Mouse (Mus musculus): Measurements from ENCODE around the gene Ddx50. TPM values are rescaled to one million over a fixed set of nuclear protein-coding genes. Genes with fewer than 3 reads are reported as not detected.
A peak's percentile ranks its signal among the peaks of the same experiment; 100 is the strongest.

Ddx50 gene
- 149 and 153 TPM in 2 replicates for polyA plus RNA-seq (2014; fragmentation: Nextera tagmentation; extraction: Ambion mirVana)

- Histone ChIP-seq H3K4me1 (ENCODE audit: control insufficient read depth, insufficient read depth, low read length) (peaks cover 11% of the 10 kb centered on the region), H3K4me3 (ENCODE audit: low read depth, low read length) (peak within 1 kb of the TSS; percentile 97), H3K9me3 (ENCODE audit: control insufficient read depth, low read length) (no peaks in the 10 kb centered on the region), H3K27ac (replicated peaks; ENCODE audit: low read depth, low read length) (peak within 1 kb of the TSS; percentile 97), H3K36me3 (ENCODE audit: control insufficient read depth, insufficient read depth, low read length) (peaks cover 18% of the 10 kb centered on the region), H3K4me2 (ENCODE audit: low read depth, low read length) (peak within 1 kb of the TSS; percentile 78), H3K9ac (ENCODE audit: low read depth, low read length) (peak within 1 kb of the TSS; percentile 92), H3K27me3 (replicated peaks; ENCODE audit: control insufficient read depth, insufficient read depth, low read length) (no peaks in the 10 kb centered on the region)
- peak; percentile 100 for ATAC-seq (ENCODE audit: low read depth)
- 0% methylated on average over 50 of the region's 89 CpGs for WGBS
- peak; percentile 100 for DNase-seq (ENCODE audit: low spot score)
These were observed at the start of gene Ddx50 for GRCm38 (mm10) chr10:62650881-62651810. Ddx50 (minus strand) TSS chr10:62651218.

GRCm38 (mm10) chr10:62692771-62693170 lies 41.8 kb upstream of the Ddx50 start:
- Histone ChIP-seq H3K36me3 (ENCODE audit: control insufficient read depth, insufficient read depth, low read length) (no peaks in the 10 kb centered on the region), H3K27me3 (replicated peaks; ENCODE audit: control insufficient read depth, insufficient read depth, low read length) (no peaks in the 10 kb centered on the region), H3K9ac (ENCODE audit: low read depth, low read length) (no peak overlapping the region), H3K4me3 (ENCODE audit: low read depth, low read length) (no peak overlapping the region), H3K27ac (replicated peaks; ENCODE audit: low read depth, low read length) (no peak overlapping the region), H3K4me2 (ENCODE audit: low read depth, low read length) (no peak overlapping the region), H3K4me1 (ENCODE audit: control insufficient read depth, insufficient read depth, low read length) (no peaks in the 10 kb centered on the region), H3K9me3 (ENCODE audit: control insufficient read depth, low read length) (no peaks in the 10 kb centered on the region)
- no peak for ATAC-seq (ENCODE audit: low read depth)
- 62% methylated on average over 8 of the region's 8 CpGs for WGBS
- DNase-seq (ENCODE audit: low spot score) = no peak

GRCm38 (mm10) chr10:62692244-62692643 lies 41.2 kb upstream of the Ddx50 start:
- peaks cover 4% of the 10 kb centered on the region for H3K4me1 ChIP-seq (ENCODE audit: control insufficient read depth, insufficient read depth, low read length)
- no peak overlapping the region for H3K4me2 ChIP-seq (ENCODE audit: low read depth, low read length)
- no peak overlapping the region for H3K4me3 ChIP-seq (ENCODE audit: low read depth, low read length)
- ATAC-seq (ENCODE audit: low read depth) (no peak), DNase-seq (ENCODE audit: low spot score) (no peak)
- H3K36me3 ChIP-seq (ENCODE audit: control insufficient read depth, insufficient read depth, low read length) = no peaks in the 10 kb centered on the region
- H3K9me3 ChIP-seq (ENCODE audit: control insufficient read depth, low read length) = no peaks in the 10 kb centered on the region
- no peaks in the 10 kb centered on the region for H3K27me3 ChIP-seq (replicated peaks; ENCODE audit: control insufficient read depth, insufficient read depth, low read length)
- no peak overlapping the region for H3K9ac ChIP-seq (ENCODE audit: low read depth, low read length)
- no peak overlapping the region for H3K27ac ChIP-seq (replicated peaks; ENCODE audit: low read depth, low read length)
- WGBS = 80% methylated on average over 3 of the region's 3 CpGs

DNA sequence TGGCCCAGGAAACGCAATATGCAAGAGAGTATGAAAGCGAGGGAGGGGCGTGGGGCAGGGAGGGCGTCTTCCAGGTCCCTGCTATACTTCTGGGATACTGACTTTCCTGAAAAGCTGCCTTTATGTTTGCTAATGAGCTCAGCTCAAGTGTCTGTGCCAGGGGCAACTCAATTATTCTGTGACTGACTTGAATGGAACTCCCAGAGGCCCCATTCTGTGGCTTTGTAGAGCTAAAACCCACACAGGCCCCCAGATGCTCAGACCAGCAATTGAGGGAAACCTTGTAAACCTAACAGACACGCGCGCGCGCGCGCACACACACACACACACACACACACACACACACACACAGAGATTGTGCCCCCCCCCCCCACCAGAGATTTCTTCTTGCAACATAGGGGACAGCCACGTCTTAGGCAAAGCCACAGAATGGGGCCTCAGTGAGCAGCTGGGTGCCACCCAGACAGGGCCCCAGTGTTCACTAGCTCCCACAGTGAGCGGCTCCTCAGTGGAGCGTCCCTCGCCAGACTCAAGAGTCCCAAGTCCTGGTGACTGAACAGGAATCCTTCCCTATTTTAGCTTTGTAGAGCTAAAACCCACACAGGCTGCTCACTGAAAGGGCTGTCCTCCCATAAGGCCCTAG lies 36.1 kb upstream of the Ddx50 start:
- DNase-seq (ENCODE audit: low spot score) (peak; percentile 85), ATAC-seq (ENCODE audit: low read depth) (peak; percentile 85)
- Histone ChIP-seq H3K27me3 (replicated peaks; ENCODE audit: control insufficient read depth, insufficient read depth, low read length) (no peaks in the 10 kb centered on the region), H3K9me3 (ENCODE audit: control insufficient read depth, low read length) (no peaks in the 10 kb centered on the region), H3K27ac (replicated peaks; ENCODE audit: low read depth, low read length) (peak overlapping the region; percentile 45; the same call in 1 of the 2 replicates), H3K4me1 (ENCODE audit: control insufficient read depth, insufficient read depth, low read length) (peaks cover 8% of the 10 kb centered on the region), H3K4me2 (ENCODE audit: low read depth, low read length) (0 out of 2 replicates have a peak overlapping the region, but pooled peaks have one; percentile 10), H3K4me3 (ENCODE audit: low read depth, low read length) (no peak overlapping the region), H3K36me3 (ENCODE audit: control insufficient read depth, insufficient read depth, low read length) (no peaks in the 10 kb centered on the region), H3K9ac (ENCODE audit: low read depth, low read length) (peak overlapping the region; percentile 21; the same call in 1 of the 2 replicates)
- WGBS = 32% methylated on average over 8 of the region's 15 CpGs

DNA sequence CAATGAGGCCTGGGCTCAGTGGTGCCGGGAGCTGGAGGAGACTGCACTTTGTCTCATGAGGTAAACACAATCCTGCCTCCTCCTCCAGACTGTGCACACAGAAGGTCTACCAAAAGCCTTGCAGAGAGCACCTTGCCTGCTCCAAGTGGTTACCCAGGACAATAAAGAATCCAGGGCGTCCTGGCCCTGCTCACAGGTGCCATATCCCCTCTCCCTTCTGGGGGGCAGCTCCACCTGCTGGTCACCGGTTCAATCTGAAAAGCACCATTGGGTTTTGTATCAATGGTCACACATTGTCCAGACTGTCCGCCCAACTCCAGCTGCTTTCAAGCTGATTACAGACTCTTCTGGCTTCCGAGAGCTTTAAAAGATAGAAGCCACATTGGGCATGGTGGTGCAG lies 32.0 kb upstream of the Ddx50 start:
- Histone ChIP-seq H3K9ac (ENCODE audit: low read depth, low read length) (no peak overlapping the region), H3K27ac (replicated peaks; ENCODE audit: low read depth, low read length) (no peak overlapping the region), H3K27me3 (replicated peaks; ENCODE audit: control insufficient read depth, insufficient read depth, low read length) (no peaks in the 10 kb centered on the region), H3K36me3 (ENCODE audit: control insufficient read depth, insufficient read depth, low read length) (no peaks in the 10 kb centered on the region), H3K4me1 (ENCODE audit: control insufficient read depth, insufficient read depth, low read length) (peaks cover 8% of the 10 kb centered on the region), H3K4me3 (ENCODE audit: low read depth, low read length) (no peak overlapping the region), H3K9me3 (ENCODE audit: control insufficient read depth, low read length) (peaks cover 8% of the 10 kb centered on the region; the same call in 1 of the 2 replicates), H3K4me2 (ENCODE audit: low read depth, low read length) (no peak overlapping the region)
- 54% methylated on average over 5 of the region's 5 CpGs for WGBS
- ATAC-seq (ENCODE audit: low read depth) = no peak
- no peak for DNase-seq (ENCODE audit: low spot score)

DNA sequence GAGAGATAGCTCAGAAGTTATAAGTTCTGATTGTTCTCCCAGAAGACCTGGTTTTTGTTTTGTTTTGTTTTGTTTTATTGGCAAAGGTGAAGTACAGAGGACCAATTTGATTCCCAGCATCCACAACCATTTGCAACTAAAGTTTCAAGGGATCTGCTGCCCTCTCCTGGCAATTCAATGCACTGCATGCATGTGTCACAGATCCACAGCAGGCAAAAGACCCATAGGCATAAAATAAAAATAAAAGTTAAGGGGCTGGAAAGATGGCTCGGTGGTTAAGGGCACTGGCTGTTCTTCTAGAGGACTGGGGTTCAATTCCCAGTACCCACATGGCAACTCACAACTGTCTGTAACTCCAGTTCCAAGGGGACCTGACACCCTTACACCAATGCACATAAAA lies 28.8 kb upstream of the Ddx50 start:
- no peak for DNase-seq (ENCODE audit: low spot score)
- no peaks in the 10 kb centered on the region for H3K4me1 ChIP-seq (ENCODE audit: control insufficient read depth, insufficient read depth, low read length)

GRCm38 (mm10) chr10:62677329-62677728 lies 26.3 kb upstream of the Ddx50 start:
- Histone ChIP-seq H3K27me3 (replicated peaks; ENCODE audit: control insufficient read depth, insufficient read depth, low read length) (no peaks in the 10 kb centered on the region), H3K4me1 (ENCODE audit: control insufficient read depth, insufficient read depth, low read length) (no peaks in the 10 kb centered on the region), H3K9ac (ENCODE audit: low read depth, low read length) (no peak overlapping the region), H3K4me3 (ENCODE audit: low read depth, low read length) (no peak overlapping the region), H3K9me3 (ENCODE audit: control insufficient read depth, low read length) (peaks cover 8% of the 10 kb centered on the region; the same call in 1 of the 2 replicates), H3K4me2 (ENCODE audit: low read depth, low read length) (no peak overlapping the region), H3K27ac (replicated peaks; ENCODE audit: low read depth, low read length) (no peak overlapping the region), H3K36me3 (ENCODE audit: control insufficient read depth, insufficient read depth, low read length) (no peaks in the 10 kb centered on the region)
- DNase-seq (ENCODE audit: low spot score) = no peak
- WGBS = 81% methylated on average over 5 of the region's 5 CpGs
- no peak for ATAC-seq (ENCODE audit: low read depth)

More for the DNA sequence above, 28.8 kb upstream of the Ddx50 start:
- peaks cover 8% of the 10 kb centered on the region; the same call in 1 of the 2 replicates for H3K9me3 ChIP-seq (ENCODE audit: control insufficient read depth, low read length)
- H3K27me3 ChIP-seq (replicated peaks; ENCODE audit: control insufficient read depth, insufficient read depth, low read length) = no peaks in the 10 kb centered on the region
- ATAC-seq (ENCODE audit: low read depth) = no peak
- H3K36me3 ChIP-seq (ENCODE audit: control insufficient read depth, insufficient read depth, low read length) = no peaks in the 10 kb centered on the region
- H3K27ac ChIP-seq (replicated peaks; ENCODE audit: low read depth, low read length) = no peak overlapping the region
- no peak overlapping the region for H3K4me2 ChIP-seq (ENCODE audit: low read depth, low read length)
- H3K9ac ChIP-seq (ENCODE audit: low read depth, low read length) = no peak overlapping the region
- 79% methylated on average over 1 of the region's 1 CpGs for WGBS
- no peak overlapping the region for H3K4me3 ChIP-seq (ENCODE audit: low read depth, low read length)

- WGBS = 87% methylated on average over 6 of the region's 6 CpGs
- ATAC-seq (ENCODE audit: low read depth) (no peak), DNase-seq (ENCODE audit: low spot score) (no peak)
- Histone ChIP-seq H3K4me3 (ENCODE audit: low read depth, low read length) (no peak overlapping the region), H3K27ac (replicated peaks; ENCODE audit: low read depth, low read length) (no peak overlapping the region), H3K27me3 (replicated peaks; ENCODE audit: control insufficient read depth, insufficient read depth, low read length) (no peaks in the 10 kb centered on the region), H3K4me1 (ENCODE audit: control insufficient read depth, insufficient read depth, low read length) (no peaks in the 10 kb centered on the region), H3K9ac (ENCODE audit: low read depth, low read length) (no peak overlapping the region), H3K4me2 (ENCODE audit: low read depth, low read length) (no peak overlapping the region), H3K9me3 (ENCODE audit: control insufficient read depth, low read length) (peaks cover 8% of the 10 kb centered on the region; the same call in 1 of the 2 replicates), H3K36me3 (ENCODE audit: control insufficient read depth, insufficient read depth, low read length) (no peaks in the 10 kb centered on the region)
These were observed 25.2 kb upstream of the Ddx50 start for GRCm38 (mm10) chr10:62676196-62676595.

Measured in embryonic facial prominence, embryonic 14.5 days (tissue).